Mouse (Mus musculus): ENCODE measurements around the gene A930004D18Rik.

DNA sequence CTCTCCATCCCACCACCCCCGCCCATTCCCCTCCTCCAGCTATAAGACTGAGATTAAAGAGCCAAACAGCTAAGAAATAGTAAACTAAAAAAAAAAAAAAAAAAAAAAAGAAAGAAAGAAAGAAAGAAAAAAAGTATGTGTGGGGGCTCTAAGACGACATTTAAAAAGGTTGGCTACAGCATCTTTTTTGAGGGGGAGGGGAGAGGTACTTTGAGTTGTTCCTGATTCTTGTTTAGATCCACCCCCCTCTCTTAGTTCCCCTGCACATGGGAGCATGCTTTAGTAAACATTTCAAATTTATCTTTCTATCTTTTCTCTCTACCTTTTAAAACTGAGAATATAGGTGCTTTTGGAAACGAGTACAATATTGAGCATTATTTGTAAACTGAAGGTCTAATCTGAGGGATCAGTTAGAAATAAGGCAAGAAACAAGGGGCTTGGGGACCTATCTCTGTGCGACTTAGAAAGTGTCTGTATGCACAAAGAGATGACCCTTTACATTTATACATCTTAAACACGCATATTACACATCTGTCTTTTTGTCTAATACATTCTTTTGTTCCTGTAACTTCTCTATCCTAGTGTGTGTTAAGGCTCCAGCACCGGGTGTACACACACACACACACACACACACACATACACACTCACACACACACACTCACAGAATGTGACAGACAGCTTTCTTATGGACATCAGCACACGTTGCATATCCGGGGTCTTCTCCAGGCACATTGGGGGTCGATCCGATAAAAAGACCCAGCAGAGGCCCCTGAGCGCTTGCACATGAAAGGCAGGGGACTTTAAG lies 13.7 kb upstream of the A930004D18Rik start:
- TF ChIP-seq MAX (IDR thresholded peaks at IDR 0.05; ENCODE audit: low read depth) (no peak), USF1 (IDR thresholded peaks at IDR 0.05; ENCODE audit: low read depth) (no peak), POLR2A (IDR thresholded peaks at IDR 0.05; ENCODE audit: insufficient read length, low read depth) (no peak), MYOD1 (IDR thresholded peaks at IDR 0.05; ENCODE audit: control insufficient read depth in 1 of 3, insufficient read length in 2 of 3, low read depth in 2 of 3) (no peak), SRF (IDR thresholded peaks at IDR 0.05; ENCODE audit: control insufficient read depth, insufficient read length, low read depth) (no peak), E2F4 (IDR thresholded peaks at IDR 0.05; ENCODE audit: insufficient read depth) (no peak), TCF12 (IDR thresholded peaks at IDR 0.05; ENCODE audit: insufficient read depth, poor library complexity, severe bottlenecking) (no peak), TCF3 (IDR thresholded peaks at IDR 0.05; ENCODE audit: insufficient read length, low read depth) (no peak), MYOG (IDR thresholded peaks at IDR 0.05; ENCODE audit: control insufficient read depth in 1 of 3, insufficient read depth in 1 of 3, insufficient read length in 2 of 3, low read depth in 2 of 3) (no peak), CEBPB (IDR thresholded peaks at IDR 0.05; ENCODE audit: insufficient read depth, poor library complexity, severe bottlenecking) (no peak), REST (IDR thresholded peaks at IDR 0.05; ENCODE audit: insufficient read depth, insufficient read length) (no peak), POLR2AphosphoS2 (IDR thresholded peaks at IDR 0.05; ENCODE audit: insufficient read length, low read depth) (no peak)
